Mouse (Mus musculus): ENCODE measurements around the gene Lyg1. TPM values are rescaled to one million over a fixed set of nuclear protein-coding genes. Genes with fewer than 3 reads are reported as not detected.

The Lyg1 gene
- not detected in 4 replicates for total RNA-seq (2023)

DNA sequence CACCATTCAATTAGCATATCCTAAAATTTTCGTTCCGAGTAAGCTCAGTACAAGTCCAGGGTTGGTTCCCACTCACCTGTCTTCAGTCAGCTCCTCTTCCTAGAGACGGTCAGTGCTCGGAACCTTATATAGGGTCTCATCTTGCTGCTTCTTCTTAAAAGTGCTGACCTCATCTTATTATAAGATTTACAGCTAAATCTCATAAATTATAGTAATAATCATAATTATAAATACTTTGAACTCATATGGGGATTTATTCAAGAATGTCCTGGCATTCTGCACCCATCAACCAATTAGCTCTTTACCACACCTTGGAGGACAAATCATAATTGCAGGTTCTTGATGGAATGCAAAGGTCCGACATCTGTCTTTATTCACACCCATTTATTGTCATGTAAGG is at the start of gene Lyg1:
Gene Lyg1, minus strand, starts transcription at position 101 of the 400 bp plus-strand sequence.

DNA sequence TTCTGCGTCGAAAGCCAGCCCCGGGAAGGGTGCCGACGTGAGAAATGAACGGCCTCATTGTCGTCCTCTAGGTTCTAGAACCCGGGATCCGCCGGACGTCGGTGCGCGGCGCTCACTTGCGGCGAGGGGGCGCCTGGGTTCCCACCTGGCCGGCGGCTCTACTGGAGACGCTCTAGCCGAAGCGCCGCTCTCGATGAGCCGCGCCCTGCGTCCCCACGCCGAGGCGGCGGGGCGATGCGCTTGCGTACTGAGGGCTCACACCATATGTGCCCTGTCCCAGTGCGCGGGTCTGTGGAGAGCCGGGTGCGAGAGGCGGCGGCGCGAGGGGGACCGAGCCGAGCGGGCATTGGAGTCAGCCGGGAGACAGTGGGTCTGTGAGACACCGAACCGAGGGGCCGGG is 40.3 kb upstream of the Lyg1 start, which contains the start of the genes Txndc9 and Eif5b:
Gene Txndc9, minus strand, starts transcription at position 27 of the 400 bp plus-strand sequence.
Gene Eif5b, plus strand, starts transcription at position 144 of the 400 bp plus-strand sequence.

GRCm38 (mm10) chr1:37916393-37916792 is 41.2 kb downstream of the Lyg1 start, which contains the start of gene Lyg2:
Gene Lyg2 (minus strand): TSS chr1:37916493.

Other genes starting within 250 kb of the Lyg1 start
- 0.17 to 0.42 TPM in 2 of 4 replicates, not detected in the others for gene 2010300C02Rik, start 237.7 kb downstream of the Lyg1 start, total RNA-seq (2023)
- 7.3 to 9.2 TPM (median 7.9 TPM) in 4 replicates for gene Tsga10, start 91.3 kb downstream of the Lyg1 start, total RNA-seq (2023)
- 1.0 to 4.1 TPM (median 2.0 TPM) in 4 replicates for gene Lipt1, start 86.0 kb downstream of the Lyg1 start, total RNA-seq (2023)
- 18.7 to 21.8 TPM (median 19.9 TPM) in 4 replicates for gene Mitd1, start 67.3 kb downstream of the Lyg1 start, total RNA-seq (2023)
- 100 to 119 TPM (median 115 TPM) in 4 replicates for gene Mrpl30, start 67.3 kb downstream of the Lyg1 start, total RNA-seq (2023)
- not detected in 4 replicates for gene Lyg2, start 41.3 kb downstream of the Lyg1 start, total RNA-seq (2023)
- gene Txndc9, start 40.1 kb upstream of the Lyg1 start, total RNA-seq (2023), result 68.0 to 79.8 TPM (median 71.5 TPM) in 4 replicates
- 42.0 to 52.8 TPM (median 45.3 TPM) in 4 replicates for gene Eif5b, start 40.3 kb upstream of the Lyg1 start, total RNA-seq (2023)
- gene Rev1, start 172.0 kb upstream of the Lyg1 start, total RNA-seq (2023), result 41.2 to 50.9 TPM (median 48.7 TPM) in 4 replicates